Mouse (Mus musculus): Measurements from ENCODE around the gene Rad17. TPM values are rescaled to one million over a fixed set of nuclear protein-coding genes. Genes with fewer than 3 reads are reported as not detected.

Rad17 gene
- total and polyA plus RNA-seq, 3 experiments, result 8.9 to 48.6 (median 43.9) TPM

- ATAC-seq (ENCODE audit: extremely low read depth, insufficient number of reproducible peaks, low FRiP score, poor library complexity, severe bottlenecking), result no peak
- Histone ChIP-seq H3K9me3 (replicated peaks) (peaks cover 4% of the 10 kb centered on the region), H3K27me3 (ENCODE audit: insufficient read depth, low read length) (no peaks in the 10 kb centered on the region), H3K4me1 (ENCODE audit: insufficient read depth, low read depth, low read length) (no peaks in the 10 kb centered on the region), H3K4me3 (ENCODE audit: low read depth, low read length) (no peak overlapping the region), H3K36me3 (replicated peaks) (peaks cover 6% of the 10 kb centered on the region)
- no peak for DNase-seq (ENCODE audit: low spot score)
- no peak for TF ChIP-seq GATA1 (IDR thresholded peaks at IDR 0.05; ENCODE audit: borderline replicate concordance, low read length)
- TF ChIP-seq CTCF (IDR thresholded peaks at IDR 0.05; ENCODE audit: low read depth, low read length), result no peak
- TF ChIP-seq GATA2 (IDR thresholded peaks at IDR 0.05; ENCODE audit: borderline replicate concordance, low read depth, low read length), result no peak
- no peak for TF ChIP-seq POLR2AphosphoS5 (IDR thresholded peaks at IDR 0.05; ENCODE audit: insufficient replicate concordance, low read depth, low read length)
- no peak for TF ChIP-seq TAL1 (conservative IDR thresholded peaks at IDR 0.05; ENCODE audit: low read depth, low read length)
Measured at GRCm38 (mm10) chr13:100603738-100604095, 47.1 kb downstream of the Rad17 start.

- TF ChIP-seq CTCF (IDR thresholded peaks at IDR 0.05; ENCODE audit: low read depth, low read length), result no peak
- TF ChIP-seq POLR2AphosphoS5 (IDR thresholded peaks at IDR 0.05; ENCODE audit: insufficient replicate concordance, low read depth, low read length), result no peak
- TF ChIP-seq GATA2 (IDR thresholded peaks at IDR 0.05; ENCODE audit: borderline replicate concordance, low read depth, low read length), result no peak
- no peak for TF ChIP-seq GATA1 (IDR thresholded peaks at IDR 0.05; ENCODE audit: borderline replicate concordance, low read length)
- no peak for TF ChIP-seq TAL1 (conservative IDR thresholded peaks at IDR 0.05; ENCODE audit: low read depth, low read length)
- Histone ChIP-seq H3K4me3 (ENCODE audit: low read depth, low read length) (no peak overlapping the region), H3K9me3 (replicated peaks) (peaks cover 4% of the 10 kb centered on the region), H3K27me3 (ENCODE audit: insufficient read depth, low read length) (no peaks in the 10 kb centered on the region), H3K36me3 (replicated peaks) (peaks cover 6% of the 10 kb centered on the region), H3K4me1 (ENCODE audit: insufficient read depth, low read depth, low read length) (no peaks in the 10 kb centered on the region)
- no peak for ATAC-seq (ENCODE audit: extremely low read depth, insufficient number of reproducible peaks, low FRiP score, poor library complexity, severe bottlenecking)
- DNase-seq (ENCODE audit: low spot score), result no peak
Measured at GRCm38 (mm10) chr13:100603031-100603737, 47.7 kb downstream of the Rad17 start.

GRCm38 (mm10) chr13:100602239-100602902, 48.5 kb downstream of the Rad17 start:
- no peak overlapping the region for H3K4me3 ChIP-seq (ENCODE audit: low read depth, low read length)
- DNase-seq (ENCODE audit: low spot score), result no peak
- peaks cover 6% of the 10 kb centered on the region for H3K36me3 ChIP-seq (replicated peaks)
- ATAC-seq (ENCODE audit: extremely low read depth, insufficient number of reproducible peaks, low FRiP score, poor library complexity, severe bottlenecking), result no peak
- TF ChIP-seq GATA1 (IDR thresholded peaks at IDR 0.05; ENCODE audit: borderline replicate concordance, low read length) (no peak), TAL1 (conservative IDR thresholded peaks at IDR 0.05; ENCODE audit: low read depth, low read length) (no peak), GATA2 (IDR thresholded peaks at IDR 0.05; ENCODE audit: borderline replicate concordance, low read depth, low read length) (no peak), POLR2AphosphoS5 (IDR thresholded peaks at IDR 0.05; ENCODE audit: insufficient replicate concordance, low read depth, low read length) (no peak), CTCF (IDR thresholded peaks at IDR 0.05; ENCODE audit: low read depth, low read length) (no peak)
- H3K27me3 ChIP-seq (ENCODE audit: insufficient read depth, low read length), result no peaks in the 10 kb centered on the region
- H3K9me3 ChIP-seq (replicated peaks), result no peaks in the 10 kb centered on the region
- H3K4me1 ChIP-seq (ENCODE audit: insufficient read depth, low read depth, low read length), result no peaks in the 10 kb centered on the region

- Histone ChIP-seq H3K4me1 (ENCODE audit: insufficient read depth, low read depth, low read length) (0 out of 2 replicates have a peak, but pooled peaks cover 3% of the 10 kb centered on the region), H3K9me3 (replicated peaks) (no peaks in the 10 kb centered on the region), H3K36me3 (replicated peaks) (peaks cover 8% of the 10 kb centered on the region), H3K4me3 (ENCODE audit: low read depth, low read length) (no peak overlapping the region), H3K27me3 (ENCODE audit: insufficient read depth, low read length) (no peaks in the 10 kb centered on the region)
- no peak for ATAC-seq (ENCODE audit: extremely low read depth, insufficient number of reproducible peaks, low FRiP score, poor library complexity, severe bottlenecking)
- TF ChIP-seq TAL1 (conservative IDR thresholded peaks at IDR 0.05; ENCODE audit: low read depth, low read length) (no peak), GATA1 (IDR thresholded peaks at IDR 0.05; ENCODE audit: borderline replicate concordance, low read length) (no peak), GATA2 (IDR thresholded peaks at IDR 0.05; ENCODE audit: borderline replicate concordance, low read depth, low read length) (no peak), POLR2AphosphoS5 (IDR thresholded peaks at IDR 0.05; ENCODE audit: insufficient replicate concordance, low read depth, low read length) (no peak), CTCF (IDR thresholded peaks at IDR 0.05; ENCODE audit: low read depth, low read length) (no peak)
- no peak for DNase-seq (ENCODE audit: low spot score)
Measured at GRCm38 (mm10) chr13:100601034-100601433, 49.8 kb downstream of the Rad17 start.

GRCm38 (mm10) chr13:100600317-100600716, 50.5 kb downstream of the Rad17 start:
- no peak for ATAC-seq (ENCODE audit: extremely low read depth, insufficient number of reproducible peaks, low FRiP score, poor library complexity, severe bottlenecking)
- no peak for DNase-seq (ENCODE audit: low spot score)
- Histone ChIP-seq H3K27me3 (ENCODE audit: insufficient read depth, low read length) (no peaks in the 10 kb centered on the region), H3K4me3 (ENCODE audit: low read depth, low read length) (no peak overlapping the region), H3K36me3 (replicated peaks) (peaks cover 8% of the 10 kb centered on the region), H3K4me1 (ENCODE audit: insufficient read depth, low read depth, low read length) (0 out of 2 replicates have a peak, but pooled peaks cover 3% of the 10 kb centered on the region), H3K9me3 (replicated peaks) (no peaks in the 10 kb centered on the region)
- no peak for TF ChIP-seq POLR2AphosphoS5 (IDR thresholded peaks at IDR 0.05; ENCODE audit: insufficient replicate concordance, low read depth, low read length)
- no peak for TF ChIP-seq GATA2 (IDR thresholded peaks at IDR 0.05; ENCODE audit: borderline replicate concordance, low read depth, low read length)
- TF ChIP-seq GATA1 (IDR thresholded peaks at IDR 0.05; ENCODE audit: borderline replicate concordance, low read length), result no peak
- no peak for TF ChIP-seq CTCF (IDR thresholded peaks at IDR 0.05; ENCODE audit: low read depth, low read length)
- no peak for TF ChIP-seq TAL1 (conservative IDR thresholded peaks at IDR 0.05; ENCODE audit: low read depth, low read length)

- TF ChIP-seq POLR2AphosphoS5 (IDR thresholded peaks at IDR 0.05; ENCODE audit: insufficient replicate concordance, low read depth, low read length) (no peak), CTCF (IDR thresholded peaks at IDR 0.05; ENCODE audit: low read depth, low read length) (no peak), GATA1 (IDR thresholded peaks at IDR 0.05; ENCODE audit: borderline replicate concordance, low read length) (no peak), GATA2 (IDR thresholded peaks at IDR 0.05; ENCODE audit: borderline replicate concordance, low read depth, low read length) (no peak), TAL1 (conservative IDR thresholded peaks at IDR 0.05; ENCODE audit: low read depth, low read length) (no peak)
- ATAC-seq (ENCODE audit: extremely low read depth, insufficient number of reproducible peaks, low FRiP score, poor library complexity, severe bottlenecking), result no peak
- H3K36me3 ChIP-seq (replicated peaks), result peaks cover 8% of the 10 kb centered on the region
Measured at GRCm38 (mm10) chr13:100597284-100597683, 53.6 kb downstream of the Rad17 start.

More at GRCm38 (mm10) chr13:100597284-100597683, 53.6 kb downstream of the Rad17 start:
- H3K9me3 ChIP-seq (replicated peaks), result no peaks in the 10 kb centered on the region
- 0 out of 2 replicates have a peak, but pooled peaks cover 3% of the 10 kb centered on the region for H3K4me1 ChIP-seq (ENCODE audit: insufficient read depth, low read depth, low read length)
- no peaks in the 10 kb centered on the region for H3K27me3 ChIP-seq (ENCODE audit: insufficient read depth, low read length)
- no peak for DNase-seq (ENCODE audit: low spot score)
- no peak overlapping the region for H3K4me3 ChIP-seq (ENCODE audit: low read depth, low read length)
